Mouse (Mus musculus) small intestine, adult 2 months (tissue): ENCODE measurements around the gene Hist2h2bb. TPM values are rescaled to one million over a fixed set of nuclear protein-coding genes. Genes with fewer than 3 reads are reported as not detected.
"Not testable (repeated sequence)": the region's sequence is repeated elsewhere in the genome, so short reads cannot be mapped to it uniquely, and the experiment has no call there.

ENCODE experiments used
- H3K27ac ChIP-seq: fragments of 200-500 bp; 2 replicates; pipeline ENCODE4 v1.5.1; 2012; ENCODE audit warnings: low read depth, low read length, control low read depth, inconsistent platforms; ENCODE audit not compliant: insufficient read depth
- H3K27me3 ChIP-seq: fragments of 200-500 bp; 2 replicates; pipeline ENCODE4 v1.6.1; 2012; ENCODE audit warnings: mild to moderate bottlenecking, moderate library complexity, low read length, inconsistent platforms; ENCODE audit not compliant: control insufficient read depth, insufficient read depth
- H3K36me3 ChIP-seq: fragments of 200-500 bp; 2 replicates; pipeline ENCODE4 v1.6.1; 2012; ENCODE audit warnings: mild to moderate bottlenecking, low read length, control low read depth, inconsistent platforms; ENCODE audit not compliant: control insufficient read depth, insufficient read depth
- H3K4me1 ChIP-seq: fragments of 200-500 bp; 2 replicates; pipeline ENCODE4 v1.6.1; 2012; ENCODE audit warnings: low read length, inconsistent platforms, mixed read lengths; ENCODE audit not compliant: control insufficient read depth, insufficient read depth, insufficient read length
- H3K4me3 ChIP-seq: fragments of 200-500 bp; 2 replicates; pipeline ENCODE4 v1.5.1; 2012; ENCODE audit warnings: low read depth, mild to moderate bottlenecking, control low read depth, inconsistent platforms, low read length, moderate library complexity
- CTCF ChIP-seq: fragments of 200-500 bp; IDR thresholded peaks from 2 replicates; pipeline ENCODE4 v1.5.1; 2012; ENCODE audit warnings: low read depth, mild to moderate bottlenecking, control low read depth, inconsistent platforms, low read length, moderate library complexity, mixed read lengths; ENCODE audit not compliant: insufficient replicate concordance, insufficient read length; ENCODE audit errors: extremely low read depth
- POLR2A ChIP-seq: fragments of 200-500 bp; IDR thresholded peaks from 2 replicates; pipeline ENCODE4 v1.6.1; 2012; ENCODE audit warnings: low read depth, mild to moderate bottlenecking, control low read depth, inconsistent platforms, low read length, moderate library complexity
- WGBS: fragments of 180-500 bp; shearing (Covaris S2); methylation state at CpG from one replicate; pipeline ENCODE4 v1.1.7; 2018; 5-methylcytosine and 5-hydroxymethylcytosine counted together
- polyA plus RNA-seq: library from polyadenylated mRNA; depleted of rRNA; stranded (reverse); fragments of >200 nt; gene quantifications from 2 replicates; pipeline ENCODE4 v1.2.3, GENCODE M21; 2012

Hist2h2bb gene
- polyA plus RNA-seq, 1 experiment = 8.7 TPM

GRCm38 (mm10) chr3:96235836-96236235 lies 33.7 kb upstream of the Hist2h2bb start:
- TF ChIP-seq POLR2A (no peak), CTCF (no peak)
- WGBS = 67% methylated on average over 3 of the region's 3 CpGs
- Histone ChIP-seq H3K27me3 (no peaks in the 10 kb centered on the region), H3K4me1 (no peaks in the 10 kb centered on the region; the same call in 1 of the 2 replicates), H3K4me3 (no peak overlapping the region), H3K27ac (no peak overlapping the region), H3K36me3 (no peaks in the 10 kb centered on the region)

- H3K4me1 ChIP-seq = no peaks in the 10 kb centered on the region; the same call in 1 of the 2 replicates
- no peak overlapping the region for H3K4me3 ChIP-seq
- WGBS = 67% methylated on average over 4 of the region's 4 CpGs
- H3K36me3 ChIP-seq = no peaks in the 10 kb centered on the region
- no peak for TF ChIP-seq POLR2A
- no peak for TF ChIP-seq CTCF
- no peaks in the 10 kb centered on the region for H3K27me3 ChIP-seq
- peak overlapping the region; percentile 17; the same call in 1 of the 2 replicates for H3K27ac ChIP-seq
Observed at GRCm38 (mm10) chr3:96236834-96237334, 32.7 kb upstream of the Hist2h2bb start.

GRCm38 (mm10) chr3:96237335-96237903 lies 32.1 kb upstream of the Hist2h2bb start:
- H3K27me3 ChIP-seq = no peaks in the 10 kb centered on the region
- no peaks in the 10 kb centered on the region for H3K36me3 ChIP-seq
- no peaks in the 10 kb centered on the region; the same call in 1 of the 2 replicates for H3K4me1 ChIP-seq
- TF ChIP-seq POLR2A (no peak), CTCF (no peak)
- 22% methylated on average over 7 of the region's 7 CpGs for WGBS
- H3K4me3 ChIP-seq = no peak overlapping the region; the same call in 1 of the 2 replicates
- peak overlapping the region; percentile 17; the same call in 1 of the 2 replicates for H3K27ac ChIP-seq

- Histone ChIP-seq H3K4me1 (no peaks in the 10 kb centered on the region; the same call in 1 of the 2 replicates), H3K27me3 (no peaks in the 10 kb centered on the region), H3K27ac (peak overlapping the region; percentile 17; the same call in 1 of the 2 replicates), H3K36me3 (no peaks in the 10 kb centered on the region), H3K4me3 (peak overlapping the region; percentile 58)
- TF ChIP-seq POLR2A (no peak), CTCF (no peak)
- 3% methylated on average over 12 of the region's 12 CpGs for WGBS
Observed at GRCm38 (mm10) chr3:96237904-96238511, 31.5 kb upstream of the Hist2h2bb start.

- H3K4me1 ChIP-seq, H3K36me3 ChIP-seq, H3K27me3 ChIP-seq: not testable (repeated sequence)
- Histone ChIP-seq H3K27ac (peak within 1 kb of the TSS; percentile 85), H3K4me3 (peak within 1 kb of the TSS; percentile 59)
- under 1% methylated on average over 12 of the region's 68 CpGs for WGBS
Observed at GRCm38 (mm10) chr3:96238954-96239793, 30.4 kb upstream of the Hist2h2bb start, which contains the start of gene Hist2h3c2. Hist2h3c2 (minus strand) TSS chr3:96239127.

GRCm38 (mm10) chr3:96239949-96240798 lies 29.4 kb upstream of the Hist2h2bb start, which contains the start of gene Hist2h2aa2:
Hist2h2aa2 (minus strand) TSS chr3:96240276.
- H3K36me3 ChIP-seq, H3K27me3 ChIP-seq, H3K4me1 ChIP-seq: not testable (repeated sequence)
- H3K4me3 ChIP-seq = peak within 1 kb of the TSS; percentile 59
- WGBS = 1% methylated on average over 39 of the region's 85 CpGs
- TF ChIP-seq POLR2A = 0 out of 2 replicates have a peak, but pooled peaks have one; percentile 34
- peak within 1 kb of the TSS; percentile 85 for H3K27ac ChIP-seq
